20 mouse cellular contexts compared by ENCODE assay signal in the genomic region with DNA sequence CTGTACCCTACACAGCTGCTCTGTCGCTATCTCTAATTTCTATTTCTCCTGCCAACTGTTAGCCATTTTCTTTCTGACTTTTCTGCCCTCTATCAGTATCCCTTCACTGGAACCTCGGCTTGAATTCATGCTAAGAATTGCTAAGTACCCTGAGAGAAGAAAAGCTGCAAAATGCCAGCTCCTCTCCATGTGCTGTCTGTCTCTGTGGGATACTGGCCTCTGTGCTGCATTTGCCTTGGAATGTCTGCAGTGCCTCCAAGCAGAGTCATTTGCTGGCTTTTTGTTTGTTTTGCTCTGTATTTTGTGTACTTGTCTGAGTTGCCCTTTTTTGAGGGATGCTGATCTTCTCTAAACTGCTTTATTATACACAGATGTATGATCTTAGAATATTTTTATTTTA.
DNase-seq lines count a peak whose midpoint lies in the region; ATAC-seq lines count a peak whose summit lies in the region.
"Had no signal": no experiment of that assay in that cellular context is flagged by ENCODE, and none has a peak within 500 bp of the region (broad histone marks: within the 10 kb centered on the region; RNA-seq: fewer than 3 reads in every experiment).

No protein-coding gene starts in this region.

- H3K9me3 ChIP-seq in hindbrain, embryonic 12.5 days (replicated peaks) = 0 out of 2 replicates have a peak, but pooled peaks cover 3% of the 10 kb centered on the region
- peaks cover 4% of the 10 kb centered on the region for H3K9me3 ChIP-seq in hindbrain, embryonic 16.5 days (ENCODE audit: control insufficient read depth, low read length)
- H3K9me3 ChIP-seq: embryonic facial prominence, embryonic 12.5 days; embryonic facial prominence, embryonic 15.5 days had no signal

- intact Hi-C loops in left cerebral cortex, postnatal 4 days (cut with DNase I) = no loop called here

- no peaks in the 10 kb centered on the region for H3K36me3 ChIP-seq in hindbrain, embryonic 12.5 days
- H3K36me3 ChIP-seq in hindbrain, embryonic 16.5 days (ENCODE audit: control insufficient read depth, insufficient read depth, low read length) = no peaks in the 10 kb centered on the region
- H3K36me3 ChIP-seq: embryonic facial prominence, embryonic 12.5 days; embryonic facial prominence, embryonic 15.5 days; forebrain, embryonic 12.5 days had no signal

- ATAC-seq in hindbrain, embryonic 12.5 days (ENCODE audit: low FRiP score) = no peak
- no peak; the same call in 1 of the 2 replicates for ATAC-seq in hindbrain, embryonic 16.5 days
- ATAC-seq: forebrain, embryonic 16.5 days; intestine, postnatal 0 days; Patski had no signal

- WGBS in hindbrain, embryonic 12.5 days = 47% methylated on average over 2 of the region's 2 CpGs
- 28% methylated on average over 2 of the region's 2 CpGs for WGBS in hindbrain, embryonic 16.5 days

- H3K4me2 ChIP-seq in hindbrain, embryonic 12.5 days (replicated peaks) = no peak overlapping the region
- no peak overlapping the region for H3K4me2 ChIP-seq in hindbrain, embryonic 16.5 days (ENCODE audit: low read length)
- H3K4me2 ChIP-seq: embryonic facial prominence, embryonic 12.5 days; embryonic facial prominence, embryonic 15.5 days; forebrain, embryonic 12.5 days; heart, embryonic 11.5 days had no signal

- H3K9ac ChIP-seq in hindbrain, embryonic 12.5 days = no peak overlapping the region
- no peak overlapping the region for H3K9ac ChIP-seq in hindbrain, embryonic 16.5 days (ENCODE audit: low read depth, low read length)
- H3K9ac ChIP-seq: embryonic facial prominence, embryonic 12.5 days; embryonic facial prominence, embryonic 15.5 days; forebrain, embryonic 12.5 days had no signal

- H3K27ac ChIP-seq in hindbrain, embryonic 12.5 days = peak overlapping the region; percentile 17; the same call in 1 of the 2 replicates
- no peak overlapping the region for H3K27ac ChIP-seq in hindbrain, embryonic 16.5 days (ENCODE audit: low read depth, low read length)
- H3K27ac ChIP-seq: embryonic facial prominence, embryonic 12.5 days; embryonic facial prominence, embryonic 15.5 days; forebrain, embryonic 12.5 days had no signal

- no peak overlapping the region for H3K4me3 ChIP-seq in hindbrain, embryonic 12.5 days
- no peak overlapping the region for H3K4me3 ChIP-seq in hindbrain, embryonic 16.5 days (ENCODE audit: low read length)
- H3K4me3 ChIP-seq: embryonic facial prominence, embryonic 12.5 days; embryonic facial prominence, embryonic 15.5 days; forebrain, embryonic 12.5 days had no signal

- no peaks in the 10 kb centered on the region for H3K4me1 ChIP-seq in hindbrain, embryonic 12.5 days
- no peaks in the 10 kb centered on the region; the same call in 1 of the 2 replicates for H3K4me1 ChIP-seq in hindbrain, embryonic 16.5 days (ENCODE audit: control insufficient read depth, insufficient read depth, low read depth, low read length)
- H3K4me1 ChIP-seq: embryonic facial prominence, embryonic 12.5 days; embryonic facial prominence, embryonic 15.5 days; forebrain, embryonic 12.5 days had no signal

- peak; percentile 40 to 51 for DNase-seq in cerebellum, postnatal 10 days
- DNase-seq in cerebellum, adult 9-11 months = no peak
- DNase-seq in left cerebral cortex, postnatal 4 days = peak; percentile 9
- DNase-seq in left cerebral cortex, adult 9 months (ENCODE audit: low spot score in 2 of 2) = no peak
- DNase-seq in Muller cell, postnatal 12 days (ENCODE audit: inconsistent ontology term) = peak; percentile 9
- DNase-seq in adrenal gland, postnatal 14 days = no peak
- DNase-seq: adrenal gland, postnatal 10 days; cerebellum, adult 18-20 months; gastrocnemius, postnatal 10 days; heart, adult 11 months; kidney, adult 2 months had no signal

- no peaks in the 10 kb centered on the region for H3K27me3 ChIP-seq in hindbrain, embryonic 12.5 days
- H3K27me3 ChIP-seq in hindbrain, embryonic 16.5 days (replicated peaks; ENCODE audit: control insufficient read depth, insufficient read depth, low read length) = no peaks in the 10 kb centered on the region
- H3K27me3 ChIP-seq: embryonic facial prominence, embryonic 12.5 days; embryonic facial prominence, embryonic 15.5 days; forebrain, embryonic 12.5 days; Patski had no signal

Comparison
In these comparisons a context has a peak if more than half of its experiments do, and no peak if none do; other contexts are left out.
1. DNase-seq: peak in cerebellum, postnatal 10 days (2 of 2), left cerebral cortex, postnatal 4 days (single experiment) and Muller cell, postnatal 12 days (single experiment); none in cerebellum, adult 9-11 months (single experiment), left cerebral cortex, adult 9 months (0 of 2) and adrenal gland, postnatal 14 days (single experiment).